Mouse (Mus musculus): ENCODE results near the gene P2rx7.

Gene P2rx7

GRCm38 (mm10) chr5:122643701-122644100 is at the start of gene P2rx7:
TSS of gene P2rx7 (plus strand) at chr5:122643911.
- in situ Hi-C loops (cut with MseI, MboI), result no loop called here

GRCm38 (mm10) chr5:122595470-122595869 is 48.2 kb upstream of the P2rx7 start:
- in situ Hi-C loops (cut with MseI, MboI), result no loop called here

GRCm38 (mm10) chr5:122602233-122602632 is 41.5 kb upstream of the P2rx7 start:
- in situ Hi-C loops (cut with MseI, MboI), result no loop called here

- in situ Hi-C loops (cut with MseI, MboI), result no loop called here
Measured at GRCm38 (mm10) chr5:122604894-122605293, 38.8 kb upstream of the P2rx7 start.

GRCm38 (mm10) chr5:122611651-122612050 is 32.1 kb upstream of the P2rx7 start:
- in situ Hi-C loops (cut with MseI, MboI), result no loop called here

- in situ Hi-C loops (cut with MseI, MboI), result no loop called here
Measured at GRCm38 (mm10) chr5:122613908-122614732, 29.6 kb upstream of the P2rx7 start, which contains the start of gene Ift81. TSS of gene Ift81 (minus strand) at chr5:122614518.

- in situ Hi-C loops (cut with MseI, MboI), result no loop called here
Measured at GRCm38 (mm10) chr5:122617718-122618117, 26.0 kb upstream of the P2rx7 start.

GRCm38 (mm10) chr5:122619686-122620296 is 23.9 kb upstream of the P2rx7 start:
- in situ Hi-C loops (cut with MseI, MboI), result no loop called here

- in situ Hi-C loops (cut with MseI, MboI), result no loop called here
Measured at GRCm38 (mm10) chr5:122621376-122621886, 22.3 kb upstream of the P2rx7 start.

- in situ Hi-C loops (cut with MseI, MboI), result no loop called here
Measured at GRCm38 (mm10) chr5:122622526-122622925, 21.2 kb upstream of the P2rx7 start.

GRCm38 (mm10) chr5:122623861-122624260 is 19.9 kb upstream of the P2rx7 start:
- in situ Hi-C loops (cut with MseI, MboI), result no loop called here

- in situ Hi-C loops (cut with MseI, MboI), result no loop called here
Measured at GRCm38 (mm10) chr5:122624952-122625479, 18.7 kb upstream of the P2rx7 start.

GRCm38 (mm10) chr5:122625565-122626252 is 18.0 kb upstream of the P2rx7 start:
- in situ Hi-C loops (cut with MseI, MboI), result no loop called here

- in situ Hi-C loops (cut with MseI, MboI), result no loop called here
Measured at GRCm38 (mm10) chr5:122627243-122627642, 16.5 kb upstream of the P2rx7 start.

GRCm38 (mm10) chr5:122635228-122635627 is 8.5 kb upstream of the P2rx7 start:
- in situ Hi-C loops (cut with MseI, MboI), result no loop called here

GRCm38 (mm10) chr5:122636308-122636707 is 7.4 kb upstream of the P2rx7 start:
- in situ Hi-C loops (cut with MseI, MboI), result no loop called here

- in situ Hi-C loops (cut with MseI, MboI), result no loop called here
Measured at GRCm38 (mm10) chr5:122636958-122637357, 6.8 kb upstream of the P2rx7 start.

- in situ Hi-C loops (cut with MseI, MboI), result no loop called here
Measured at GRCm38 (mm10) chr5:122638296-122638695, 5.4 kb upstream of the P2rx7 start.

GRCm38 (mm10) chr5:122639517-122639916 is 4.2 kb upstream of the P2rx7 start:
- in situ Hi-C loops (cut with MseI, MboI), result no loop called here

- in situ Hi-C loops (cut with MseI, MboI), result no loop called here
Measured at GRCm38 (mm10) chr5:122639986-122640385, 3.7 kb upstream of the P2rx7 start.

GRCm38 (mm10) chr5:122644111-122644607 is 448 bp downstream of the P2rx7 start:
- in situ Hi-C loops (cut with MseI, MboI), result no loop called here

- in situ Hi-C loops (cut with MseI, MboI), result no loop called here
Measured at GRCm38 (mm10) chr5:122645290-122645689, 1.6 kb downstream of the P2rx7 start.
